Mouse (Mus musculus): Measurements from ENCODE around the gene Togaram1. TPM values are rescaled to one million over a fixed set of nuclear protein-coding genes. Genes with fewer than 3 reads are reported as not detected.

The Togaram1 gene
- total RNA-seq, 2 experiments from 2014 or later = 39.1 to 39.4 TPM

DNA sequence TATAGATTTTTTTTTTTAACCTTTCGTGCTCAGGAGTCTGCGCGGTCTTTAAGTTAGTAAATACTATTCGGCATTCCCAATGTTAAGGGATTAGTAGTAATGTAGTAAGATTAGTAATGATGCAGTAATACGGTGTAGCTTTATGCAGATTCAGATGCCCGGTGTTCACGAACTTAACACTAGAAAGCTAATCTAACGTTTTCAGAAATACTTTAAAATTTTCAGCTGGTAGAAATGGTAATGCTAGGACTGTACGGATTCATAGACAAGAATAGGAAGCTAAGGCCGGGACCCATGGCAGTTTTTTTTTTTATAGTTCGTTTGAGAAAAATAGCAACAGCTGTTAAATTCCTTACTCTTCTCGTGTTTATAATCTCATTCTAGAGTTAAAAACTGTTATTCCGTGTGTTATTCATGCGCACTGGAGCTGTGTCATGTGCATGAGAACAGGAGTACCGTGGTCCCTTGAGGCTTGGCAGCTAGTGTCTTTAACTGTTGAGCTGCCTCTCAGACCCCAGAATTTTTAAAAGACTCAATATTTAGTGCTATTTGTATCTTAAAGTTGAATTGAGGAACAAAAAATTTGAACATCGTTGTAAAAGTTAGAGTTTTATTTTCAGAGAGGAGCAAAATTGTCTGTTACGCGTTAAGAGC lies 71.4 kb downstream of the Togaram1 start:
- intact Hi-C loops (cut with DNase I) = no loop called here

DNA sequence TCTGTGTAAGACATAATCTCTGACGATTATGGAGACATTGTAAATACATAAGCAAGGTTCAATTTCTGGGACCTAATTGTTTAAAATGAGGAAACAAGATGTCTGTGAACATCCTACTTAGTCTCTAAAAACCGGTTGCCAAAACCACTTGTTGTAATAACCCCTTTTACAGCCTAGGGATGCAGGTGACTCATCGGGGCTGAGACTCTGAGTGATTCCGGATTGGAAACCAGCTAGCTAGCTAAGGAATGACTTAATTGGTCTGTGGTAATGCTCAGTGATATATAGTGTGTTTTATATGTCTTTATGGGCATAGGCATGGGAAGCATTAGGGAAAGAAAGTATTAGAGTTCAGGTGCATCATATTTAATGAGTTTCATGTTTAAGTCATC lies 71.9 kb downstream of the Togaram1 start:
- intact Hi-C loops (cut with DNase I) = no loop called here
- DNase-seq (ENCODE audit: extremely low spot score in 1 of 2, low spot score in 2 of 2) = no peak

More for the DNA sequence above, 71.4 kb downstream of the Togaram1 start:
- no peak for DNase-seq (ENCODE audit: extremely low spot score in 1 of 2, low spot score in 2 of 2)

DNA sequence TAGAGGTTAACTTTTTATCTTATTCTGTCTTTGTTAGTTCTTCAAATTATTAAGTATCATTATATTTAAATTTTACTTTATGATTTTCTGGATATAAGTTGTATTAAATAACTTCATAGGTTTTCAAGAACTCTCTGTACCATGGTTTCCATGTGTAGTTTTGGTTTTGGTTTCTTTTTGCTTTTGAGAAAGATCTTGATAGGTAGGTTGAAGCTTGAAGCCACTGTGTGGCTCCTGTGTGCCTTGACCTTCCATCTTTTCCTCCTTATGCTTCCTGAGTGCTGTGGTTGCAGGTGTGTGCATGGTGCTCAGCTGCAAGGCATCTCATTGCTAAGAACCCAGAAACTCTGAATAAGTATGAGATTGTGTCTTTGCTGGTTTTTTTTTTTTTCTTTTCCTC lies 83.2 kb downstream of the Togaram1 start:
- intact Hi-C loops (cut with DNase I) = no loop called here
- DNase-seq (ENCODE audit: extremely low spot score in 1 of 2, low spot score in 2 of 2) = no peak

DNA sequence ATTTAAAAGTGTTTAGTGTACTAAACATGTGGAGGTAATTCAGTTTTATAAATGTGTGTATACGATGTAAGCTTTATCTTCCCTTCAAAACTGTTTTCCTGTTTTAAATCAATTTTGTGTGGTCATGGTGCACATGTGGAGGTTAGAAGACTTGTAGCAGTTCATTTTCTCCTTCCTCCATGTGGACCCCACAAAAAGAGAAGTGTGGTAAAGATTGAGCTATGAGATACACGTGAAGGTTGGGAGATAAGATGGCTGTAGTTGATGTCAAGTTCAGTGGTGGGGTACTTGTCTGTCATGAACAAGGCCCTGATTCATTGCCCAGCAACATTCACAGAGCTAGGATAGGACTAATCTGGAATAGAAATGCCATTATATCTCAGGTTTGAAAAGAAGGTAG lies 92.6 kb downstream of the Togaram1 start:
- DNase-seq (ENCODE audit: extremely low spot score in 1 of 2, low spot score in 2 of 2) = no peak
- intact Hi-C loops (cut with DNase I) = loop anchor here (5.0 kb wide), 1 partner anchor 51 kb away; no protein-coding TSS in a partner anchor

DNA sequence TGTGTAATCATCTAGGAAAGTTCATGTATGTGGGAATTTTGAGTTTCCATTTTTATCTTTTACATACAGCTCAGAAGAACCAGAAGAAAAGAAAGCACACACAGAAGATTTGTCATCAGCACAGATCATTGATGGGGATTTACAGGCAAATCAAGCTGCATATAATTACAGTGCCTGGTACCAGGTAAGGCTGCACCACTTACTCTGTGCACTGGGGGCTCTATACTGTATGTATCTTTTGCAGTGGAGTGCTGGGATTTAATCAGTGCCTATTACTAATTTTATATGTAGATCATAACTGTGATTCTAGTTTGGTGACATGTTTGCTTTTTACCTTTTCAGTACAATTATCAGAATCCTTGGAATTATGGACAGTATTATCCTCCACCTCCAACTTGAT lies 95.5 kb downstream of the Togaram1 start:
- intact Hi-C loops (cut with DNase I) = loop anchor here (5.0 kb wide), 1 partner anchor 79 kb away; no protein-coding TSS in a partner anchor
- no peak for DNase-seq (ENCODE audit: extremely low spot score in 1 of 2, low spot score in 2 of 2)

DNA sequence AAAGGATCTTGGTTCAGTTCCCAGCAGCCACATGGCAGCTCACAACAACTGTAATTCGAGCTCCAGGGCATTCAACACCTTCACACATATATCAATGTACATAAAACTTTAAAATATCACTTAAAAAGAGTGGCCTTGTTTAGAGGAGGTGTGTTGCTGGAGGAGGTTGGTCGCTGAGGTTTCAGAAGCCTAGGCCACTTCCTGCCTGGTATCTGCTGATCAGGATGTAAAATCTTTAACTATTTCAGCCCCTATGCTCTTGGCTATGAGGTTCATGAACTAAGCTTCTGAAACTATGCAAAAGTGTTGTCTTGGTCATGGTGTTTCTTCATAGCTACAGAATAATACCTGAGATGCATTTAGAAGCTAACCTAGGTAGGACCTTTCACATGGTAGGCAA lies 99.6 kb downstream of the Togaram1 start:
- no peak for DNase-seq (ENCODE audit: extremely low spot score in 1 of 2, low spot score in 2 of 2)
- intact Hi-C loops (cut with DNase I) = no loop called here

DNA sequence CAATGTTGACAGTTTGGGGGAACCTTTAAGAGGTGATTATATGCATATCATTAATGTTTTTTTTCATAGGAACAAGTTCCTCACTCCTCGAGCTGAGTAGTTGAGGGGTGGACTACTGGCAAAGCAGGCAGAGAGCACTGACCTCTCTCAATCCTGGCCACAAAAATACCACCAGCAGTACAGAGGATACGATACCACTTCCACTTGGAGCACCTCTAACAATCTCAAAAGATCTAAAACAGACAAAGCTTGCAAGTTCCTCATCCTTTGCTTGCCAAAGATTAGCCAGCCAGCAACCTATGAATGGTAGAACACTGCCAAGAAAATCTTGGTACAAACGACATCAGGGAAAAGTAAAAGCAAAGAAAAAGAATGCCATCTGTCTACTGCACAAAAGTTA lies 100.6 kb downstream of the Togaram1 start:
- intact Hi-C loops (cut with DNase I) = no loop called here
- no peak for DNase-seq (ENCODE audit: extremely low spot score in 1 of 2, low spot score in 2 of 2)

DNA sequence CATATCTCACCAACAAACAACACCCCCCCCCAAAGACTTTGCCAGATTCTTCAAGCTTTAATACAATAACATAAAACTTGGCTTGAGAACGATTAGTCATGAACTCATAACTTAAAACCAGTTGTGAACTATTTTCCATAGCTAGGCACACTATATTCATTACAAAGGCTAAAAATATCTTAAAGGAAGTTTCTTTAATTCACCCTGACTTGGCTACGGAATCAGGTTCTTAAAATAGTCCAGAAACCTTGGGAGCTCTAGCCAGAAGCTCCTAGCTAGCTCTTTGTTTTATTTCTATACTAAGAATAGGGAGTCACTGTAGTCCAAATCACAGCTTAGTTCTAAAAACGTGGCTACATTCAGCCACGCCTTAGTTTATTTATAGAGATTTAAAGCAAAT lies 102.8 kb downstream of the Togaram1 start:
- intact Hi-C loops (cut with DNase I) = no loop called here
- DNase-seq (ENCODE audit: extremely low spot score in 1 of 2, low spot score in 2 of 2) = no peak

Other genes with a start within 250 kb of the Togaram1 start
- 10 to 100 TPM; 11.0 to 14.8 TPM for gene Gm527, start 47.9 kb upstream of the Togaram1 start, total RNA-seq (2021)
- 10 to 100 TPM; 23.3 to 24.4 TPM for gene Klhl28, start 270 bp upstream of the Togaram1 start, total RNA-seq (2021)
- 10 to 100 TPM; 42.4 to 45.5 TPM for gene Prpf39, start 70.5 kb downstream of the Togaram1 start, total RNA-seq (2021)
- gene Fkbp3, start 108.2 kb downstream of the Togaram1 start, total RNA-seq (2021) = 100 to 1,000 TPM; 186 to 206 TPM
- 10 to 100 TPM; 11.4 to 12.1 TPM for gene Fancm, start 109.8 kb downstream of the Togaram1 start, total RNA-seq (2021)
- 1 to 10 TPM; 1.5 to 1.8 TPM for gene Mis18bp1, start 206.8 kb downstream of the Togaram1 start, total RNA-seq (2021)